Mouse (Mus musculus) cerebellum, adult 2 months (tissue): ENCODE results near the gene N6amt1. TPM values are rescaled to one million over a fixed set of nuclear protein-coding genes. Genes with fewer than 3 reads are reported as not detected.

Source experiments
- DNase-seq, 2 experiments: peaks; one replicate each; pipeline ENCODE4 v3.0.0; 2021
- H3K27ac ChIP-seq: fragments of 200-500 bp; 2 replicates; pipeline ENCODE4 v1.5.1; 2012; ENCODE audit warnings: low read length, control low read depth, inconsistent platforms; ENCODE audit not compliant: insufficient read depth
- H3K27me3 ChIP-seq: fragments of 200-500 bp; 2 replicates; pipeline ENCODE4 v1.6.1; 2012; ENCODE audit warnings: inconsistent platforms, mild to moderate bottlenecking, low read length, moderate library complexity; ENCODE audit not compliant: control insufficient read depth, insufficient read depth
- H3K4me1 ChIP-seq: fragments of 200-500 bp; 2 replicates; pipeline ENCODE4 v1.6.1; 2011; ENCODE audit warnings: low read length; ENCODE audit not compliant: control insufficient read depth, insufficient read depth
- H3K4me3 ChIP-seq: fragments of 200-500 bp; replicated peaks from 2 replicates; pipeline ENCODE3; 2011; ENCODE audit warnings: mild to moderate bottlenecking, low read depth, low read length, control low read depth; ENCODE audit not compliant: insufficient read depth
- CTCF ChIP-seq: fragments of 200-500 bp; IDR thresholded peaks from 2 replicates; pipeline ENCODE4 v1.5.1; 2011; ENCODE audit warnings: low read depth, mild to moderate bottlenecking, control low read depth, low read length, moderate library complexity, borderline replicate concordance; ENCODE audit not compliant: insufficient read depth
- POLR2A ChIP-seq: fragments of 200-500 bp; IDR thresholded peaks from 2 replicates; pipeline ENCODE4 v1.6.1; 2011; ENCODE audit warnings: low read length, control low read depth, borderline replicate concordance; ENCODE audit not compliant: insufficient read depth
- WGBS: fragments of 180-500 bp; shearing (Covaris S2); methylation state at CpG from one replicate; pipeline ENCODE4 v1.1.7; 2018; 5-methylcytosine and 5-hydroxymethylcytosine counted together
- polyA plus RNA-seq: library from polyadenylated mRNA; depleted of rRNA; stranded (reverse); fragments of >200 nt; gene quantifications from 2 replicates; pipeline ENCODE4 v1.2.3, GENCODE M21; 2012

The N6amt1 gene
- polyA plus RNA-seq, 1 experiment = 20.5 TPM

GRCm38 (mm10) chr16:87324571-87324970 lies 29.4 kb upstream of the N6amt1 start:
- DNase-seq = no peak
- 27% methylated on average over 5 of the region's 5 CpGs for WGBS
- H3K4me1 ChIP-seq = no peaks in the 10 kb centered on the region; the same call in 1 of the 2 replicates
- H3K4me3 ChIP-seq = no peak overlapping the region
- no peaks in the 10 kb centered on the region for H3K27me3 ChIP-seq
- TF ChIP-seq POLR2A = no peak
- TF ChIP-seq CTCF = no peak
- no peak overlapping the region for H3K27ac ChIP-seq

GRCm38 (mm10) chr16:87329986-87330385 lies 24.0 kb upstream of the N6amt1 start:
- H3K27me3 ChIP-seq = no peaks in the 10 kb centered on the region
- no peak for TF ChIP-seq POLR2A
- no peak for TF ChIP-seq CTCF
- H3K27ac ChIP-seq = no peak overlapping the region
- no peak overlapping the region for H3K4me3 ChIP-seq
- no peak for DNase-seq
- whole genome bisulfite sequencing = 75% methylated on average over 3 of the region's 3 CpGs
- no peaks in the 10 kb centered on the region; the same call in 1 of the 2 replicates for H3K4me1 ChIP-seq

- Histone ChIP-seq H3K4me1 (no peaks in the 10 kb centered on the region), H3K4me3 (no peak overlapping the region), H3K27ac (no peak overlapping the region), H3K27me3 (no peaks in the 10 kb centered on the region)
- TF ChIP-seq POLR2A = no peak
- no peak for TF ChIP-seq CTCF
- DNase-seq = no peak
- WGBS = 88% methylated on average over 3 of the region's 3 CpGs
These were observed 19.2 kb upstream of the N6amt1 start for GRCm38 (mm10) chr16:87334756-87335155.

DNA sequence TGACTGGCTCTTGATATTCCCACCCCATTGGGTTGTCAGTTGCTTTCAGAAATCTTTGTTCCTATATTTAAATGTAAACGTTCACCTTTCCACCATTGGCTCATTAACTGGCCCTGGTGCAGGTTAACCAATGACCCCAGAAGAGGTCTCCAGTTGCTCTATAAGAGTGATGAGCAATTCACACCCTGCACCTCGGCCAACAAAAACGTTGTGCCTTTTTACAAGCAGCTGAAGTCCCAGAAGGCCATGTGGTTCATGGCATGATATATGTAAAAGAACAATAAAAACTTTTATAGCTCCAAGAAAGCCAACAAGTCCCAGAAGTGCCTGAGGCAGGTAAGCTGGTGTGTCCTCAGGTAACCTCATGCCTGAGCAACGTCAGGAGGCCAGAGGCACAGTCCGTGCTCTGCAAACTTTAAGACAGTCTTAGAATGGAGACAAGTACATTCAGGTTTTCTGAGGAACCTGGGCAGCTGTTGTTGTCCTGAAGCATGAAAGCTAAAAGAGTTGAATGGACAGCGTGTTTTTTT lies 12.9 kb upstream of the N6amt1 start:
- H3K4me3 ChIP-seq = no peak overlapping the region
- no peak for TF ChIP-seq CTCF
- TF ChIP-seq POLR2A = no peak
- DNase-seq = no peak
- H3K27ac ChIP-seq = no peak overlapping the region
- H3K4me1 ChIP-seq = no peaks in the 10 kb centered on the region
- WGBS = 83% methylated on average over 6 of the region's 6 CpGs
- no peaks in the 10 kb centered on the region for H3K27me3 ChIP-seq

- Histone ChIP-seq H3K4me1 (no peaks in the 10 kb centered on the region), H3K27me3 (no peaks in the 10 kb centered on the region), H3K4me3 (no peak overlapping the region), H3K27ac (no peak overlapping the region)
- no peak for TF ChIP-seq CTCF
- TF ChIP-seq POLR2A = no peak
- DNase-seq = no peak
- 93% methylated on average over 2 of the region's 2 CpGs for whole genome bisulfite sequencing
These were observed 5.9 kb upstream of the N6amt1 start for GRCm38 (mm10) chr16:87348133-87348532.

- no peak overlapping the region for H3K27ac ChIP-seq
- no peaks in the 10 kb centered on the region for H3K27me3 ChIP-seq
- no peak overlapping the region for H3K4me3 ChIP-seq
- DNase-seq = no peak
- WGBS = 64% methylated on average over 5 of the region's 5 CpGs
- H3K4me1 ChIP-seq = no peaks in the 10 kb centered on the region
- TF ChIP-seq POLR2A (no peak), CTCF (no peak)
These were observed 2.4 kb upstream of the N6amt1 start for GRCm38 (mm10) chr16:87351386-87352105.

DNA sequence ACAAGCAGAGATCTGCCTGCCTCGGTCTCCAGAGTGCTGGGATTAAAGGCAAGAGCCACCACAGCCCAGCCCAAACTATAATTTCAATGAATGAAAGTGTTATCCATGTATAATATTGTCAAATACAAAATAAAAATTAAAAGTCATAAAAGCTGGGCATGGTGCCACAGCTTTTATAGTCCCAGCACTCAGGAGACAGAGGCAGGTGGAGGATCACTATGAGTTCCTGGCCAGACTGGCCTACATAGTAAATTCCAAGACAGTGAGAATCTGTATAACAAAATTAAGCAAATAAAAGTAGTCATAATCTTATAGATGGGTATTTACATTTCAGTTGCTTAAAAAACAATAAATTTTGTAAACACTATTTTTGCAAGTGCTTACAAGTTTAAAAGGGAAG lies 380 bp upstream of the N6amt1 start:
- no peak overlapping the region for H3K27ac ChIP-seq
- 100% methylated on average over 1 of the region's 1 CpGs for WGBS
- peak overlapping the region; percentile 69 for H3K4me3 ChIP-seq
- no peaks in the 10 kb centered on the region for H3K4me1 ChIP-seq
- peak in 1 of 2 experiments; percentile 12 for DNase-seq
- no peaks in the 10 kb centered on the region for H3K27me3 ChIP-seq
- TF ChIP-seq POLR2A (no peak), CTCF (no peak)

DNA sequence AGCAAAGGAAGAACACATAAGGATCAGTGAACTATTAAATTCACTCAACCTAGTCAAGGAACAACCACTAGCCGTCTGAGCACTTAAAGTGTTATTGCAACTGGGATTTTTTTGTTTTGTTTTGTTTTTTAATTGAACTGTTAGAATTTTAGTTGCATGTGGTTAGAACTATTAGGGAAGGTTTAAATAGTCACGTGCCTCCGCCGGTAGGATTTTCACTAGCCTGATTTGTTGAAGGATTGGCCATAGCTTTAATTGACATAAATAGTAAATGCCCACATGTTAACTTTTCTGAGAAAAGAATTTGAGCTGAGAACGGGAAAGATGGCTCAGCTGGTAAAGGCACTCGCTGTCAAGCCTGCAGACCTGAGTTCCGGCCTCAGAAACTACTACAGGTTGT lies 763 bp downstream of the N6amt1 start:
- Histone ChIP-seq H3K4me3 (peak overlapping the region; percentile 69), H3K27me3 (no peaks in the 10 kb centered on the region), H3K27ac (no peak overlapping the region), H3K4me1 (no peaks in the 10 kb centered on the region)
- no peak for DNase-seq
- TF ChIP-seq CTCF (no peak), POLR2A (no peak)
- WGBS = 78% methylated on average over 7 of the region's 7 CpGs
